Mouse (Mus musculus) intestine, embryonic 15.5 days (tissue): ENCODE measurements at regions not wholly inside any gene's neighbourhood (a gene's known extent, or its start where the extent isn't known, plus 50 kb on each side); places are given as distances from the start of the nearest gene placed in this dataset.

Experiments
- ATAC-seq: fragments of 200-750 bp; cut with Nextera tagmentation; 2 replicates; pipeline ENCODE4 v1.8.0; 2017; ENCODE audit warnings: moderate TSS enrichment, moderate library complexity
- H3K27ac ChIP-seq: fragments of 300-500 bp; sonication (generic); 2 replicates; pipeline ENCODE4 v1.5.1; 2015; ENCODE audit warnings: mild to moderate bottlenecking, inconsistent platforms
- H3K27me3 ChIP-seq: fragments of 300-500 bp; sonication (generic); replicated peaks from 2 replicates; pipeline ENCODE4 v1.6.1; 2015; ENCODE audit warnings: inconsistent platforms
- H3K36me3 ChIP-seq: fragments of 300-500 bp; sonication (generic); 2 replicates; pipeline ENCODE4 v1.6.1; 2015; ENCODE audit warnings: inconsistent platforms
- H3K4me1 ChIP-seq: fragments of 300-500 bp; sonication (generic); replicated peaks from 2 replicates; pipeline ENCODE4 v1.6.1; 2015; ENCODE audit warnings: inconsistent platforms
- H3K4me2 ChIP-seq: fragments of 300-500 bp; sonication (generic); replicated peaks from 2 replicates; pipeline ENCODE4 v1.6.1; 2015; ENCODE audit warnings: mild to moderate bottlenecking, inconsistent platforms
- H3K4me3 ChIP-seq: fragments of 300-500 bp; sonication (generic); replicated peaks from 2 replicates; pipeline ENCODE4 v1.5.1; 2015; ENCODE audit warnings: inconsistent platforms
- H3K9ac ChIP-seq: fragments of 300-500 bp; sonication (generic); 2 replicates; pipeline ENCODE4 v1.6.1; 2015; ENCODE audit warnings: inconsistent platforms
- H3K9me3 ChIP-seq: fragments of 300-500 bp; sonication (generic); 2 replicates; pipeline ENCODE4 v1.6.1; 2016; ENCODE audit warnings: inconsistent platforms
- WGBS: fragments of 180-500 bp; shearing (Covaris S2); methylation state at CpG from one replicate; pipeline ENCODE4 v1.1.7; 2015; 5-methylcytosine and 5-hydroxymethylcytosine counted together

DNA sequence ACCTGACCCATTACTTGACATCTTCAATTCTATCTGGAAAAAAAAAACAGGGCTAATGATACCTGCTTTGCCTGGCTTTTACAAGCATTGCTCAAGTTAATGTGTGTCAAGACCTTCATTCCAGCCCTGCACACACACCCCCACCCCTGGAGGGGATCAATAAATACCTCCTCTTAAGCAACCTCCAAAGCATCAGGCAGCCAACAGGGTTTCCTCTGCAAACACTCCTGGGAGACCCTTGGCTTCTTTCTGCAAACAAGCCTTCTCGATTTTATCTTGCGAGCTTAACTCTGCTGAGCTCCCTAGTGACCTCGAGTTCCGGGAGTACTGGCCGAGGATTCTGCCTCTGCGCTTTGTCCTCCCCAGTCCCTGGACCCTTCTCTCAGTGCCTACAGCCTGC, 72.1 kb upstream of the Dio3 start:
- no peak overlapping the region; the same call in 1 of the 2 replicates for H3K4me2 ChIP-seq
- ATAC-seq: peak; percentile 46

GRCm38 (mm10) chr12:110207246-110207852, 71.5 kb upstream of the Dio3 start:
- H3K27me3 ChIP-seq: 0 out of 2 replicates have a peak, but pooled peaks cover 4% of the 10 kb centered on the region
- no peak overlapping the region; the same call in 1 of the 2 replicates for H3K4me2 ChIP-seq
- no peak for ATAC-seq
- no peak overlapping the region for H3K4me3 ChIP-seq
- H3K4me1 ChIP-seq: peaks cover 28% of the 10 kb centered on the region
- H3K9me3 ChIP-seq: no peaks in the 10 kb centered on the region
- no peaks in the 10 kb centered on the region for H3K36me3 ChIP-seq
- 0 out of 2 replicates have a peak overlapping the region, but pooled peaks have one; percentile 11 for H3K27ac ChIP-seq
- H3K9ac ChIP-seq: no peak overlapping the region
- WGBS: 40% methylated on average over 9 of the region's 9 CpGs

More for the DNA sequence above, 72.1 kb upstream of the Dio3 start:
- Histone ChIP-seq H3K4me1 (peaks cover 28% of the 10 kb centered on the region), H3K27ac (0 out of 2 replicates have a peak overlapping the region, but pooled peaks have one; percentile 11), H3K36me3 (no peaks in the 10 kb centered on the region), H3K27me3 (0 out of 2 replicates have a peak, but pooled peaks cover 4% of the 10 kb centered on the region), H3K9ac (no peak overlapping the region), H3K9me3 (no peaks in the 10 kb centered on the region), H3K4me3 (no peak overlapping the region)
- 12% methylated on average over 6 of the region's 6 CpGs for WGBS

DNA sequence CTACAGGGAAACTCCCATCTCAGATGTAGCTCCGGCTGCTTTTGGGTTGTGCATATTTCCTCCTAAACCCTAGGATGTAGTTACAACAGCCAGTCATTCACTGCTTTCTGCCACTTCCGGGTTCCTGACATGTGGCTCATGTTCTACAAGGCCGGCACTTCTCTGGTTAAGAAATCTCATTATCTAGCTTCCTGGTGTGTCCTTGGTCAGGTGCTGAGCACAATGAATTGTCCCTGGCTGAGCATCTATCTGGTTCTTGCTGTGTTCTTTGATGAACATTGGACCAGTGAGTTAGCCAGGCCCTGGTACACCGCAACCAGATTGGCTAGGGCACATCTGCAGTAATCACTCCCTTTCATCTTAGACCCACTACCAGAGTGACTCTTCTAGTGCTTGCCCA, 66.2 kb upstream of the Dio3 start:
- Histone ChIP-seq H3K4me3 (no peak overlapping the region), H3K4me2 (no peak overlapping the region), H3K36me3 (no peaks in the 10 kb centered on the region), H3K9me3 (no peaks in the 10 kb centered on the region), H3K4me1 (peaks cover 4% of the 10 kb centered on the region; the same call in 1 of the 2 replicates), H3K27me3 (0 out of 2 replicates have a peak, but pooled peaks cover 4% of the 10 kb centered on the region), H3K27ac (no peak overlapping the region), H3K9ac (no peak overlapping the region)
- peak; percentile 55 for ATAC-seq
- WGBS: 63% methylated on average over 4 of the region's 4 CpGs

DNA sequence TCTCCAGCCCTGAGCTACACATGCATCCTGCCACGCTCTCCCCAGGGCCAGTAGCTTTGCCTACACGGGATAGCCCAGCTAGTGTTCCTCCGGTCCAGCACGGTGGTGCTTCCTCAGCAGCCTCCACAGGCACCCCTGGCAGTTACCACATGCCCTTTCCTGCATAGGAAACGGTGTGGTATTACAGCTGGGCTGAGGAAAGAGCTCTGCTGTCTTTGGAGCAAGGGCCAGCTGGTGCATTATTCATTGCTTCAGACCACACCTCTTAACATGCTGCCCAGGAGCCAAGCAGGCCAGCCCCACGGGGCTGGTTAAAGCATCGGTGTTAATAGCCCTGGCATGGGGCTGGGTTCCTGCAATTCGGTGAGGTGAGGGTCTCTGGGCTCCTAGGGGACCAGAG, 64.0 kb upstream of the Dio3 start:
- Histone ChIP-seq H3K4me1 (0 out of 2 replicates have a peak, but pooled peaks cover 3% of the 10 kb centered on the region), H3K27me3 (no peaks in the 10 kb centered on the region), H3K4me2 (no peak overlapping the region), H3K9me3 (no peaks in the 10 kb centered on the region), H3K27ac (no peak overlapping the region), H3K36me3 (no peaks in the 10 kb centered on the region), H3K4me3 (no peak overlapping the region), H3K9ac (no peak overlapping the region)
- 30% methylated on average over 8 of the region's 8 CpGs for whole genome bisulfite sequencing
- ATAC-seq: no peak

DNA sequence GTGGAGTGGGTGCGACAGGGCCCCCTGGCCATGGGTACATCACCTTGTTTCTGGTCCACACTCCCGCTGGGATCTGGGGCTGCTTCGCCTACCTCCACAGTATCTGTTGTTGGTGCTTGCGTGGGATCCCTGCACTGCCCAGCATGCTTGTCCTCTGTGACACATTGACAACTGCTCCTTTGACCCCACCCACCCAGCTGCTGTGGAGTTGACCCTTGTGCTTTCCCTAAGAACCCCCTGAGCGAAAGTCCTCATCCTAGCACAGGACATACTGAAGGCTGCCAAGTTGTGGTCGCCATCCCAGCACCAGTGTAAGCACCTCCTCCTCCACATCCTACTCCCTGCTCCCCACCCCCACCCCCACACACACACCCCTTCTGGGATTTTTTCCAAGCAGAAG, 63.6 kb upstream of the Dio3 start:
- WGBS: 61% methylated on average over 6 of the region's 6 CpGs
- Histone ChIP-seq H3K27ac (no peak overlapping the region), H3K9ac (no peak overlapping the region), H3K4me1 (peaks cover 3% of the 10 kb centered on the region; the same call in 1 of the 2 replicates), H3K27me3 (no peaks in the 10 kb centered on the region), H3K4me2 (no peak overlapping the region), H3K9me3 (no peaks in the 10 kb centered on the region), H3K4me3 (no peak overlapping the region), H3K36me3 (no peaks in the 10 kb centered on the region)
- 0 out of 2 replicates have a peak, but pooled peaks have one; percentile 35 for ATAC-seq

GRCm38 (mm10) chr12:110219750-110220149, 59.1 kb upstream of the Dio3 start:
- Histone ChIP-seq H3K4me2 (no peak overlapping the region), H3K4me3 (no peak overlapping the region), H3K9me3 (no peaks in the 10 kb centered on the region), H3K9ac (no peak overlapping the region), H3K4me1 (peaks cover 3% of the 10 kb centered on the region; the same call in 1 of the 2 replicates), H3K27ac (no peak overlapping the region), H3K27me3 (no peaks in the 10 kb centered on the region), H3K36me3 (no peaks in the 10 kb centered on the region)
- no peak for ATAC-seq
- 67% methylated on average over 8 of the region's 8 CpGs for WGBS

- Histone ChIP-seq H3K27me3 (no peaks in the 10 kb centered on the region), H3K36me3 (no peaks in the 10 kb centered on the region), H3K27ac (no peak overlapping the region), H3K9me3 (no peaks in the 10 kb centered on the region), H3K9ac (no peak overlapping the region), H3K4me3 (no peak overlapping the region), H3K4me2 (no peak overlapping the region), H3K4me1 (no peaks in the 10 kb centered on the region; the same call in 1 of the 2 replicates)
- 46% methylated on average over 8 of the region's 8 CpGs for WGBS
- ATAC-seq: 0 out of 2 replicates have a peak, but pooled peaks have one; percentile 61
Measured at GRCm38 (mm10) chr12:110220516-110220915, 58.4 kb upstream of the Dio3 start.

GRCm38 (mm10) chr12:110221184-110221583, 57.7 kb upstream of the Dio3 start:
- peak; percentile 43; the same call in 1 of the 2 replicates for ATAC-seq
- Histone ChIP-seq H3K4me3 (no peak overlapping the region), H3K27me3 (no peaks in the 10 kb centered on the region), H3K36me3 (no peaks in the 10 kb centered on the region), H3K4me1 (no peaks in the 10 kb centered on the region; the same call in 1 of the 2 replicates), H3K9me3 (no peaks in the 10 kb centered on the region), H3K9ac (no peak overlapping the region), H3K27ac (no peak overlapping the region), H3K4me2 (no peak overlapping the region)
- 60% methylated on average over 4 of the region's 4 CpGs for WGBS

- Histone ChIP-seq H3K27me3 (no peaks in the 10 kb centered on the region), H3K36me3 (no peaks in the 10 kb centered on the region), H3K4me1 (no peaks in the 10 kb centered on the region; the same call in 1 of the 2 replicates), H3K4me2 (no peak overlapping the region), H3K9me3 (no peaks in the 10 kb centered on the region), H3K27ac (no peak overlapping the region), H3K9ac (no peak overlapping the region), H3K4me3 (no peak overlapping the region)
- ATAC-seq: no peak
- WGBS: 63% methylated on average over 3 of the region's 3 CpGs
Measured at GRCm38 (mm10) chr12:110221679-110222078, 57.2 kb upstream of the Dio3 start.

DNA sequence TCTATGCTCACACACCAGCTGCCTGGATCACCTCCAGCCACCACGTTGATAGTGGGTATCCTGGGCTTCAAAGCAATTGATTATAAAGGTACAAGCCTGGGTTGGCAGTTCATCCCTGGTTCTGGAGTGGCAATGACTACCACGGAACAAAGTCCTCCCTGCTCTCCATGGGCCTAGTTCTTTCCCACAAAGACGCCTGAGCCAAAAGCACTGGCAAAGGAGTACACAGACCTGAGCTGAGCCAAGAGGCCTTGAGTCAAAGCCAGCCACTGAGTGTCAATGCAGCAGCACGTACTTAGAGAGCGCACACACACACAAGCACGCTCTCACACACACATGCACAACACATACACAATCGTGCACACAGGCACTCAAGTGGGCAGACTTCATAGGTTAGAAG, 54.6 kb upstream of the Dio3 start:
- no peaks in the 10 kb centered on the region for H3K27me3 ChIP-seq
- no peak overlapping the region for H3K4me2 ChIP-seq
- H3K4me3 ChIP-seq: no peak overlapping the region
- H3K4me1 ChIP-seq: no peaks in the 10 kb centered on the region; the same call in 1 of the 2 replicates
- H3K27ac ChIP-seq: no peak overlapping the region
- no peaks in the 10 kb centered on the region for H3K9me3 ChIP-seq
- ATAC-seq: no peak
- 86% methylated on average over 7 of the region's 7 CpGs for WGBS
- H3K9ac ChIP-seq: no peak overlapping the region
- no peaks in the 10 kb centered on the region for H3K36me3 ChIP-seq

- H3K27ac ChIP-seq: no peak overlapping the region
- no peak for ATAC-seq
- 86% methylated on average over 12 of the region's 12 CpGs for WGBS
Measured at GRCm38 (mm10) chr12:110228011-110228411, 50.9 kb upstream of the Dio3 start.

More at GRCm38 (mm10) chr12:110228011-110228411, 50.9 kb upstream of the Dio3 start:
- no peaks in the 10 kb centered on the region for H3K9me3 ChIP-seq
- no peak overlapping the region for H3K4me3 ChIP-seq
- H3K9ac ChIP-seq: no peak overlapping the region
- no peaks in the 10 kb centered on the region for H3K27me3 ChIP-seq
- H3K4me1 ChIP-seq: no peaks in the 10 kb centered on the region
- H3K4me2 ChIP-seq: no peak overlapping the region
- no peaks in the 10 kb centered on the region for H3K36me3 ChIP-seq
